Mouse (Mus musculus): ENCODE data around the gene Fam171a2.

DNA sequence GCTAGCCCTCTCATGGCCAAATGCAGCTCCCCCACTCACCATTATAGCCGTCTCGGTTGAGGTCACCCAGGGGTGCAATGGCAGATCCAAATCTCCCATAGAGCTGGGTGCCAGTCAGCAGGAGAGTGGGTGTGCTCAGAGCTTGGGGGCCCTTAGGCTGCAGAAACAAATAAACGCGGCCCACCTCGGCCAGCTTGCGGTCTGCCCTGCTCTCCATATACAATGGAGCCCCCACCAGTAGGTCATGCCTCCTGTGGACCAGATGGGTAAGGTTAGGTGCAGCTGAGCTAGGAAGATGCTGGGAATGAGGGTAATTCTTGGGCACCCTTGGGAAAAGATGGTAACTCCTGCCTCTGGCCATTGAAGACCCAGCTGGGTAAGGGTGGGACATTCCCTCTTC is 17.4 kb upstream of the Fam171a2 start:
- TF ChIP-seq TAL1 (IDR thresholded peaks at IDR 0.05; ENCODE audit: low read length) (no peak), GATA1 (IDR thresholded peaks at IDR 0.05; ENCODE audit: low read length) (no peak)

Data from erythroblast, embryonic 14.5 days (primary cell).